Mouse (Mus musculus): ENCODE data around the gene Slc30a6.

- TF ChIP-seq CTCF (IDR thresholded peaks at IDR 0.05; ENCODE audit: borderline replicate concordance, insufficient read depth, low read depth, low read length) (no peak), POLR2A (IDR thresholded peaks at IDR 0.05; ENCODE audit: borderline replicate concordance, insufficient read depth, low read length) (no peak)
Measured at GRCm38 (mm10) chr17:74453928-74454327, 58.5 kb downstream of the Slc30a6 start.
